In the genomic region with DNA sequence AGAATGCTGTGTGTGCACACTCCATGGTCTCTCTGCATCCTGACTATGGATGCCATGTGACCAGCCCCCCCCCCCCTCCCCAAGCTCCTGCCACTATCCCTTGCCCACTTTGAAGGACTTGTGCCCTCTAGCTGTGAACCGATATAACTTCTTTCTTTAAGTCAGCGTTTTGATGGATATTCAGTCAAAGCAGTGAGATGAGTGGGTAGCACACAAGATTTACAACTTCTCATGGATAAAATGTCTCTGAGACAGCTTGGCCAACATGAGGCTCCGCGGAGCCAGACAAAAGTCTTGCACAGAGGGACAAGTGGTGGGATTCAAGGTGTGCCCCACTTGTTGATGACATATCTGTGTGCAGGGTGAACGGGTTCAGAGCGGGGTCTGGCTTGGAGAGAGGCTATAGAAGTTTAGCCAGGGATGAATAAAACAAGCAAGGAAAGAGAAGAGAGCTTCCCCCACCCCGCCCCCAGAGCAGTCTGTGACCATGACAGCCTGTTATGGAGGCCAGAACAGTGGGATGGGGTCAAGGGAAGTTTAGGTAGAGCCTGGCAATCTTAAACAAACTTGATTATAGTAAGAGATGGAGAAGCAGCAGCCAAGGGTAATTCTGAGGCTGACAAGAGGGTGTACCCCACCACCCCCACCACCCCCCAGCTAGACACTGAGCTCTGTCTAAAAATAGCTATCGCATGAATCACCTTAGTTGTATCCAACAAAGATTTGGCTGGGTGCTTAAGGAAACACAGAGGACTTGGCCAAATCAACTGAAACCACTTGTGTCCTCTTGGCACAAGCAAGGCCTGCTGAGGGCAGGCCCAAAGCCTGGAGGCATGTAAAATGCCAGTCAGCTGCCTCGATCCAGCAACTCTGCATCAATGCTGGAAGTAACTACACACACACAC, we compare ENCODE assay signal across 10 mouse cellular contexts.
DNase-seq lines count a peak whose midpoint lies in the region; ATAC-seq lines count a peak whose summit lies in the region.
"Had no signal": no experiment of that assay in that cellular context is flagged by ENCODE, and none has a peak within 500 bp of the region (broad histone marks: within the 10 kb centered on the region; RNA-seq: fewer than 3 reads in every experiment).

No protein-coding gene starts in this region.

- H3K4me3 ChIP-seq in heart, embryonic 12.5 days = no peak overlapping the region
- H3K4me3 ChIP-seq: embryonic facial prominence, embryonic 13.5 days; hindbrain, embryonic 12.5 days had no signal

- 0 out of 2 replicates have a peak, but pooled peaks cover 4% of the 10 kb centered on the region for H3K27me3 ChIP-seq in heart, embryonic 12.5 days (replicated peaks)
- H3K27me3 ChIP-seq: embryonic facial prominence, embryonic 13.5 days had no signal

- H3K9ac ChIP-seq in heart, embryonic 12.5 days = no peak overlapping the region
- H3K9ac ChIP-seq: embryonic facial prominence, embryonic 13.5 days; hindbrain, embryonic 12.5 days had no signal

- no peak overlapping the region for H3K27ac ChIP-seq in heart, embryonic 12.5 days (ENCODE audit: poor library complexity, severe bottlenecking)
- H3K27ac ChIP-seq: embryonic facial prominence, embryonic 13.5 days; hindbrain, embryonic 12.5 days had no signal

- 64% methylated on average over 9 of the region's 9 CpGs for WGBS in heart, embryonic 12.5 days

- no peak overlapping the region for H3K4me2 ChIP-seq in heart, embryonic 12.5 days
- H3K4me2 ChIP-seq: embryonic facial prominence, embryonic 13.5 days; hindbrain, embryonic 12.5 days; liver, embryonic 11.5 days had no signal

- peak; percentile 3 for DNase-seq in kidney, adult 18-20 months
- no peak for DNase-seq in kidney, postnatal 4 days
- DNase-seq in adrenal gland, postnatal 10 days = peak; percentile 24
- peak; percentile 30 for DNase-seq in lung, postnatal 25 days (ENCODE audit: low spot score)
- DNase-seq in ovary, postnatal 14 days (ENCODE audit: low spot score) = no peak
- DNase-seq in spleen, postnatal 36 days (ENCODE audit: low spot score in 2 of 2) = no peak

- H3K9me3 ChIP-seq in heart, embryonic 12.5 days (replicated peaks) = no peaks in the 10 kb centered on the region
- H3K9me3 ChIP-seq: embryonic facial prominence, embryonic 13.5 days; hindbrain, embryonic 12.5 days had no signal

- 0 out of 2 replicates have a peak, but pooled peaks have one; percentile 34 for ATAC-seq in heart, embryonic 12.5 days (ENCODE audit: insufficient number of reproducible peaks, low FRiP score)

- peaks cover 26% of the 10 kb centered on the region for H3K4me1 ChIP-seq in heart, embryonic 12.5 days (replicated peaks)

- H3K36me3 ChIP-seq in heart, embryonic 12.5 days = no peaks in the 10 kb centered on the region
- H3K36me3 ChIP-seq: embryonic facial prominence, embryonic 13.5 days; hindbrain, embryonic 12.5 days had no signal

Comparison
In these comparisons a context has a peak if more than half of its experiments do, and no peak if none do; other contexts are left out.
1. DNase-seq: peak in kidney, adult 18-20 months (single experiment), adrenal gland, postnatal 10 days (single experiment) and lung, postnatal 25 days (single experiment); none in kidney, postnatal 4 days (0 of 2), ovary, postnatal 14 days (single experiment) and spleen, postnatal 36 days (0 of 2).